Mouse (Mus musculus) MN1 (cell line): ENCODE measurements around the gene Ier5.

Experiments
- DNase-seq: peaks from one replicate; pipeline ENCODE4 v3.0.0-alpha.2; 2016; ENCODE audit warnings: low spot score

The Ier5 gene

GRCm38 (mm10) chr1:155053296-155053695 is 46.1 kb downstream of the Ier5 start:
- no peak for DNase-seq

- no peak for DNase-seq
Measured at GRCm38 (mm10) chr1:155052761-155053166, 46.7 kb downstream of the Ier5 start.

- DNase-seq, result no peak
Measured at GRCm38 (mm10) chr1:155052131-155052760, 47.2 kb downstream of the Ier5 start.

- no peak for DNase-seq
Measured at GRCm38 (mm10) chr1:155051701-155052127, 47.7 kb downstream of the Ier5 start.

- DNase-seq, result no peak
Measured at GRCm38 (mm10) chr1:155050897-155051592, 48.4 kb downstream of the Ier5 start.

- DNase-seq, result peak; percentile 79
Measured at GRCm38 (mm10) chr1:155050174-155050573, 49.3 kb downstream of the Ier5 start.

GRCm38 (mm10) chr1:155048947-155049346 is 50.5 kb downstream of the Ier5 start:
- peak; percentile 91 for DNase-seq
